8 mouse cellular contexts compared by ENCODE assay signal in genomic region chr10:84916810-84917730, GRCm38 (mm10). TPM values are rescaled to one million over a fixed set of nuclear protein-coding genes. Genes with fewer than 3 reads are reported as not detected.
DNase-seq lines count a peak whose midpoint lies in the region; ATAC-seq and TF ChIP-seq lines count a peak whose summit lies in the region.

Gene Ric8b, plus strand, starts transcription at chr10:84917616.

- H3K27ac ChIP-seq in hindbrain, embryonic 13.5 days: peak within 1 kb of the TSS; percentile 98

- no peaks in the 10 kb centered on the region for H3K9me3 ChIP-seq in hindbrain, embryonic 13.5 days

- in situ Hi-C loops in Patski (cut with MboI; ENCODE audit: low pct_unique_long_range_greater_than_20kb): no loop called here

- under 1% methylated on average over 50 of the region's 51 CpGs for WGBS in hindbrain, embryonic 13.5 days

- CTCF ChIA-PET in Patski (lab: Charles Lee): no interaction called here

- ATAC-seq in Patski: peak; percentile 90
- peak; percentile 97 for ATAC-seq in hindbrain, embryonic 13.5 days (ENCODE audit: low FRiP score)

- no peak for TF ChIP-seq CTCF in Patski (IDR thresholded peaks at IDR 0.05)

- peak; percentile 94 for DNase-seq in Patski (ENCODE audit: low read depth, low spot score)
- peak; percentile 96 to 99 for DNase-seq in cerebellum, postnatal 14 days
- peak; percentile 94 to 95 for DNase-seq in frontal cortex, postnatal 14 days (ENCODE audit: low spot score in 2 of 2)
- DNase-seq in layer of hippocampus, postnatal 25 days (ENCODE audit: extremely low spot score in 1 of 2, low spot score in 1 of 2): peak; percentile 96 to 100
- peak; percentile 98 for DNase-seq in lung, postnatal 25 days (ENCODE audit: low spot score)
- peak; percentile 96 for DNase-seq in retina, embryonic 14.5 days (ENCODE audit: low spot score)
- peak; percentile 94 for DNase-seq in thymus, postnatal 4 days

- POLR2A ChIA-PET in Patski (lab: Charles Lee): no interaction called here

- no peaks in the 10 kb centered on the region for H3K36me3 ChIP-seq in hindbrain, embryonic 13.5 days

- peaks cover 28% of the 10 kb centered on the region for H3K4me1 ChIP-seq in hindbrain, embryonic 13.5 days (replicated peaks)

- peak within 1 kb of the TSS; percentile 61 for H3K4me2 ChIP-seq in hindbrain, embryonic 13.5 days

- peak within 1 kb of the TSS; percentile 81 for H3K4me3 ChIP-seq in hindbrain, embryonic 13.5 days

- H3K9ac ChIP-seq in hindbrain, embryonic 13.5 days: peak within 1 kb of the TSS; percentile 92

- H3K27me3 ChIP-seq in Patski: no peaks in the 10 kb centered on the region
- H3K27me3 ChIP-seq in hindbrain, embryonic 13.5 days: no peaks in the 10 kb centered on the region

RNA-seq across cellular contexts. Expression of gene Ric8b, which starts in this region (rescaled TPM):
- polyA plus RNA-seq in Patski (2021): 29.8 TPM
- 49.6 and 49.9 TPM in 2 replicates for polyA plus RNA-seq in hindbrain, embryonic 13.5 days (2015; fragmentation: Nextera tagmentation; extraction: Ambion mirVana)
- total RNA-seq in layer of hippocampus, postnatal 25 days (2021): 10 to 100 TPM; 35.4 to 41.0 TPM

Comparison
In these comparisons a context has a peak if more than half of its experiments do, and no peak if none do; other contexts are left out.
1. Peak in every context shown above with its lines: DNase-seq, ATAC-seq, H3K4me3 ChIP-seq and H3K27ac ChIP-seq.